Mouse (Mus musculus): ENCODE measurements around the gene Dct.

GRCm38 (mm10) chr14:118051396-118051795 lies 648 bp downstream of the Dct start:
- TF ChIP-seq CTCF (IDR thresholded peaks at IDR 0.05; ENCODE audit: low read depth, low read length) (no peak), POLR2A (IDR thresholded peaks at IDR 0.05; ENCODE audit: borderline replicate concordance, low read depth, low read length) (no peak)

Measured in bone marrow macrophage, adult 2 months (primary cell).